Comparison of ENCODE assay signal across 11 mouse cellular contexts in the genomic region with DNA sequence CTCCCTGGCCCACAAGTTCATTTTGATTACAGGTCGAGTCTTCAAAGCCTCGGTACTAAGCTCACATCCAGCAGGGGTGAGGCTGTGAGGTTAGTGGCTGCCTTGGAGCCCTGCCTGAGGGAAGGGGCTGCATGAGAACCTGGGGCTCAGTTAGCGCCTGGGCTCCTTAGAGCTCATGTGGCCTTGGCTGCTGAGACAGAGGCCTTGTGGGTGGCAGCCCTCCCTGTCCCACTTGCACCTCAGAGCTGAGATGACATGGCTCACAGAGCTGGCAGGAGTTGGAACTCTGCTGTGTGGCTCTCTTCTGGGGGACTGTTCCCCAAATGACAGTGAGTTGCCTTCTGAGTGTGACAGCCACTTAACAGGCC. TPM values are rescaled to one million over a fixed set of nuclear protein-coding genes. Genes with fewer than 3 reads are reported as not detected.
A peak's percentile ranks its signal among the peaks of the same experiment; 100 is the strongest.
DNase-seq lines count a peak whose midpoint lies in the region; ATAC-seq lines count a peak whose summit lies in the region.
"Had no signal": no experiment of that assay in that cellular context is flagged by ENCODE, and none has a peak within 500 bp of the region (broad histone marks: within the 10 kb centered on the region; RNA-seq: fewer than 3 reads in every experiment).

No protein-coding gene starts in this region.

- H3K27me3 ChIP-seq in kidney, embryonic 14.5 days (ENCODE audit: control insufficient read depth, insufficient read depth, low read length), result no peaks in the 10 kb centered on the region
- no peaks in the 10 kb centered on the region for H3K27me3 ChIP-seq in hindbrain, embryonic 11.5 days (ENCODE audit: control insufficient read depth, insufficient read depth, low read length)
- no peaks in the 10 kb centered on the region for H3K27me3 ChIP-seq in midbrain, embryonic 15.5 days (replicated peaks)
- H3K27me3 ChIP-seq: CH12.LX; embryonic facial prominence, embryonic 13.5 days had no signal

- no peaks in the 10 kb centered on the region for H3K9me3 ChIP-seq in kidney, embryonic 14.5 days (ENCODE audit: control insufficient read depth, low read length)
- no peaks in the 10 kb centered on the region for H3K9me3 ChIP-seq in hindbrain, embryonic 11.5 days (ENCODE audit: control insufficient read depth, low read length)
- H3K9me3 ChIP-seq in midbrain, embryonic 15.5 days, result no peaks in the 10 kb centered on the region
- H3K9me3 ChIP-seq: embryonic facial prominence, embryonic 13.5 days had no signal

- no peaks in the 10 kb centered on the region for H3K4me1 ChIP-seq in kidney, embryonic 14.5 days (ENCODE audit: control insufficient read depth, insufficient read depth, low read length)
- H3K4me1 ChIP-seq in hindbrain, embryonic 11.5 days (replicated peaks; ENCODE audit: control insufficient read depth, insufficient read depth, low read length), result peaks cover 4% of the 10 kb centered on the region; the same call in 1 of the 2 replicates
- peaks cover 23% of the 10 kb centered on the region for H3K4me1 ChIP-seq in midbrain, embryonic 15.5 days

- peaks cover 28% of the 10 kb centered on the region for H3K36me3 ChIP-seq in kidney, embryonic 14.5 days (ENCODE audit: control insufficient read depth, insufficient read depth, low read length)
- H3K36me3 ChIP-seq in hindbrain, embryonic 11.5 days (ENCODE audit: control insufficient read depth, insufficient read depth, low read length), result no peaks in the 10 kb centered on the region
- H3K36me3 ChIP-seq in midbrain, embryonic 15.5 days (replicated peaks), result no peaks in the 10 kb centered on the region

- H3K4me3 ChIP-seq in kidney, embryonic 14.5 days (ENCODE audit: low read length), result no peak overlapping the region
- no peak overlapping the region for H3K4me3 ChIP-seq in hindbrain, embryonic 11.5 days (ENCODE audit: low read depth, low read length)
- H3K4me3 ChIP-seq in midbrain, embryonic 15.5 days, result no peak overlapping the region
- H3K4me3 ChIP-seq: embryonic facial prominence, embryonic 13.5 days had no signal

- no peak for DNase-seq in kidney, postnatal 10 days
- DNase-seq in adrenal gland, postnatal 14 days, result peak; percentile 70
- no peak for DNase-seq in hindbrain, embryonic 11.5 days (ENCODE audit: low spot score)
- DNase-seq in kidney, postnatal 25 days, result no peak
- no peak for DNase-seq in gastrocnemius, adult 18-20 months (ENCODE audit: low spot score)
- DNase-seq in heart, postnatal 36 days, result no peak
- DNase-seq: lung, adult 18-20 months had no signal

- no peak for ATAC-seq in kidney, embryonic 14.5 days (ENCODE audit: low FRiP score, low TSS enrichment)
- ATAC-seq in hindbrain, embryonic 11.5 days (ENCODE audit: low FRiP score), result 0 out of 2 replicates have a peak, but pooled peaks have one; percentile 25
- ATAC-seq in midbrain, embryonic 15.5 days (replicated peaks), result peak; percentile 32; the same call in 1 of the 2 replicates

- intact Hi-C loops in heart, postnatal 36 days (cut with DNase I), result no loop called here

- no peak overlapping the region for H3K4me2 ChIP-seq in kidney, embryonic 14.5 days (replicated peaks; ENCODE audit: low read depth, low read length)
- H3K4me2 ChIP-seq in hindbrain, embryonic 11.5 days (replicated peaks; ENCODE audit: low read depth, low read length), result no peak overlapping the region
- no peak overlapping the region for H3K4me2 ChIP-seq in midbrain, embryonic 15.5 days
- H3K4me2 ChIP-seq: embryonic facial prominence, embryonic 13.5 days had no signal

- 0 out of 2 replicates have a peak overlapping the region, but pooled peaks have one; percentile 4 for H3K9ac ChIP-seq in kidney, embryonic 14.5 days (ENCODE audit: low read depth, low read length)
- no peak overlapping the region for H3K9ac ChIP-seq in hindbrain, embryonic 11.5 days (ENCODE audit: low read depth, low read length)
- H3K9ac ChIP-seq in midbrain, embryonic 15.5 days, result no peak overlapping the region

- WGBS in kidney, embryonic 14.5 days, result 50% methylated on average over 3 of the region's 3 CpGs
- WGBS in hindbrain, embryonic 11.5 days, result 75% methylated on average over 3 of the region's 3 CpGs
- WGBS in midbrain, embryonic 15.5 days, result 37% methylated on average over 3 of the region's 3 CpGs

- no peak overlapping the region for H3K27ac ChIP-seq in kidney, embryonic 14.5 days (ENCODE audit: low read depth, low read length)
- H3K27ac ChIP-seq in hindbrain, embryonic 11.5 days (ENCODE audit: low read depth, low read length), result peak overlapping the region; percentile 2; the same call in 1 of the 2 replicates
- peak overlapping the region; percentile 71 for H3K27ac ChIP-seq in midbrain, embryonic 15.5 days
- H3K27ac ChIP-seq: embryonic facial prominence, embryonic 13.5 days had no signal

RNA-seq across cellular contexts. Expression of a gene that starts 22.7 kb away (rescaled TPM):
- polyA plus RNA-seq in kidney, embryonic 14.5 days (2014; fragmentation: Nextera tagmentation; extraction: Ambion mirVana), result 86.4 and 94.4 TPM in 2 replicates
- 37.6 and 47.5 TPM in 2 replicates for total RNA-seq in adrenal gland, postnatal 14 days (2021)
- 88.2 and 88.4 TPM in 2 replicates for polyA plus RNA-seq in hindbrain, embryonic 11.5 days (2014; fragmentation: Nextera tagmentation; extraction: Ambion mirVana)
- 90.5 and 96.6 TPM in 2 replicates for polyA plus RNA-seq in midbrain, embryonic 15.5 days (2015; fragmentation: Nextera tagmentation; extraction: Ambion mirVana)
- total RNA-seq in gastrocnemius, adult 18-20 months (2021), result 10 to 100 TPM; 21.9 to 26.8 TPM
- total RNA-seq in heart, postnatal 36 days (2021), result 10 to 100 TPM; 24.1 to 30.2 TPM

RNA-seq across cellular contexts. Expression of a gene that starts 36.5 kb away (rescaled TPM):
- polyA plus RNA-seq in kidney, embryonic 14.5 days (2014; fragmentation: Nextera tagmentation; extraction: Ambion mirVana), result 0.77 and 0.86 TPM in 2 replicates
- total RNA-seq in adrenal gland, postnatal 14 days (2021), result 2.9 and 4.4 TPM in 2 replicates
- 44.3 and 44.8 TPM in 2 replicates for polyA plus RNA-seq in hindbrain, embryonic 11.5 days (2014; fragmentation: Nextera tagmentation; extraction: Ambion mirVana)
- 103 and 106 TPM in 2 replicates for polyA plus RNA-seq in midbrain, embryonic 15.5 days (2015; fragmentation: Nextera tagmentation; extraction: Ambion mirVana)
- under 1 TPM; 0.74 to 0.87 TPM for total RNA-seq in gastrocnemius, adult 18-20 months (2021)
- total RNA-seq in heart, postnatal 36 days (2021), result 1 to 10 TPM in 1 of 2 experiments, under 1 TPM in 1; 0.92 to 1.0 TPM

RNA-seq across cellular contexts. Expression of a gene that starts 48.6 kb away (rescaled TPM):
- polyA plus RNA-seq in kidney, embryonic 14.5 days (2014; fragmentation: Nextera tagmentation; extraction: Ambion mirVana), result 0.57 and 0.60 TPM in 2 replicates
- 4.0 and 11.8 TPM in 2 replicates for total RNA-seq in adrenal gland, postnatal 14 days (2021)
- 0.43 and 0.53 TPM in 2 replicates for polyA plus RNA-seq in hindbrain, embryonic 11.5 days (2014; fragmentation: Nextera tagmentation; extraction: Ambion mirVana)
- polyA plus RNA-seq in midbrain, embryonic 15.5 days (2015; fragmentation: Nextera tagmentation; extraction: Ambion mirVana), result 0.23 and 0.54 TPM in 2 replicates
- total RNA-seq in gastrocnemius, adult 18-20 months (2021), result under 1 TPM; 0.45 to 0.80 TPM
- total RNA-seq in heart, postnatal 36 days (2021), result 1 to 10 TPM; 1.2 to 2.2 TPM

RNA-seq across cellular contexts. Expression of a gene that starts 56.5 kb away (rescaled TPM):
- polyA plus RNA-seq in kidney, embryonic 14.5 days (2014; fragmentation: Nextera tagmentation; extraction: Ambion mirVana), result 30.6 and 48.9 TPM in 2 replicates
- 85.1 and 90.4 TPM in 2 replicates for total RNA-seq in adrenal gland, postnatal 14 days (2021)
- 31.8 and 34.6 TPM in 2 replicates for polyA plus RNA-seq in hindbrain, embryonic 11.5 days (2014; fragmentation: Nextera tagmentation; extraction: Ambion mirVana)
- polyA plus RNA-seq in midbrain, embryonic 15.5 days (2015; fragmentation: Nextera tagmentation; extraction: Ambion mirVana), result 33.3 TPM in 2 replicates
- 10 to 100 TPM; 62.9 to 64.4 TPM for total RNA-seq in gastrocnemius, adult 18-20 months (2021)
- 10 to 100 TPM; 93.4 to 98.4 TPM for total RNA-seq in heart, postnatal 36 days (2021)
